Mouse (Mus musculus) mouse trophoblast stem cell (cell line): ENCODE results near the gene Rab43.

Experiments
- in situ Hi-C, 2 experiments: fragments of 300-500 bp; cut with MseI, MboI; formaldehyde crosslinking; loops; 2 replicates in 1 of 2; 3 replicates in 1 of 2; pipeline ENCODE4 v1.15.1; 2025

Rab43 gene

GRCm38 (mm10) chr6:87809144-87809543 lies 2.8 kb downstream of the Rab43 start:
- in situ Hi-C loops: no loop called here

GRCm38 (mm10) chr6:87808521-87808920 lies 3.4 kb downstream of the Rab43 start:
- in situ Hi-C loops: no loop called here

- in situ Hi-C loops: no loop called here
These were observed 4.1 kb downstream of the Rab43 start for GRCm38 (mm10) chr6:87807735-87808440.

- in situ Hi-C loops: no loop called here
These were observed 5.1 kb downstream of the Rab43 start for GRCm38 (mm10) chr6:87806857-87807256.

GRCm38 (mm10) chr6:87806028-87806427 lies 5.9 kb downstream of the Rab43 start:
- in situ Hi-C loops: no loop called here

GRCm38 (mm10) chr6:87805448-87805847 lies 6.5 kb downstream of the Rab43 start:
- in situ Hi-C loops: no loop called here

GRCm38 (mm10) chr6:87804886-87805285 lies 7.1 kb downstream of the Rab43 start:
- in situ Hi-C loops: no loop called here

GRCm38 (mm10) chr6:87804036-87804435 lies 7.9 kb downstream of the Rab43 start:
- in situ Hi-C loops: no loop called here

- in situ Hi-C loops: no loop called here
These were observed 9.5 kb downstream of the Rab43 start for GRCm38 (mm10) chr6:87802462-87802861.

GRCm38 (mm10) chr6:87799576-87799975 lies 12.4 kb downstream of the Rab43 start:
- in situ Hi-C loops: no loop called here

GRCm38 (mm10) chr6:87797321-87797720 lies 14.6 kb downstream of the Rab43 start:
- in situ Hi-C loops: no loop called here

- in situ Hi-C loops: no loop called here
These were observed 15.6 kb downstream of the Rab43 start for GRCm38 (mm10) chr6:87796251-87796880.

- in situ Hi-C loops: no loop called here
These were observed 16.4 kb downstream of the Rab43 start for GRCm38 (mm10) chr6:87795385-87796150.

GRCm38 (mm10) chr6:87793821-87794510 lies 18.0 kb downstream of the Rab43 start:
- in situ Hi-C loops: no loop called here

GRCm38 (mm10) chr6:87791826-87792225 lies 20.1 kb downstream of the Rab43 start:
- in situ Hi-C loops: no loop called here

- in situ Hi-C loops: no loop called here
These were observed 21.0 kb downstream of the Rab43 start for GRCm38 (mm10) chr6:87790779-87791480.

- in situ Hi-C loops: no loop called here
These were observed 22.2 kb downstream of the Rab43 start for GRCm38 (mm10) chr6:87789791-87790190.

GRCm38 (mm10) chr6:87788896-87789587 lies 22.9 kb downstream of the Rab43 start:
- in situ Hi-C loops: no loop called here

GRCm38 (mm10) chr6:87788266-87788895 lies 23.6 kb downstream of the Rab43 start:
- in situ Hi-C loops: no loop called here
